Mouse (Mus musculus): ENCODE results near the gene Gm20547.

GRCm38 (mm10) chr17:34927306-34928019, 45.6 kb upstream of the Gm20547 start:
- TF ChIP-seq CTCF (IDR thresholded peaks at IDR 0.05; ENCODE audit: low read depth, low read length) (no peak), GATA1 (IDR thresholded peaks at IDR 0.05; ENCODE audit: borderline replicate concordance, low read length) (no peak)
